Mouse (Mus musculus) small intestine, adult 2 months (tissue): Measurements from ENCODE around the gene Eif5b.
A peak's percentile ranks its signal among the peaks of the same experiment; 100 is the strongest.

ENCODE experiments used
- CTCF ChIP-seq: fragments of 200-500 bp; IDR thresholded peaks from 2 replicates; pipeline ENCODE4 v1.5.1; 2012; ENCODE audit warnings: low read depth, mild to moderate bottlenecking, control low read depth, inconsistent platforms, low read length, moderate library complexity, mixed read lengths; ENCODE audit not compliant: insufficient replicate concordance, insufficient read length; ENCODE audit errors: extremely low read depth
- POLR2A ChIP-seq: fragments of 200-500 bp; IDR thresholded peaks from 2 replicates; pipeline ENCODE4 v1.6.1; 2012; ENCODE audit warnings: low read depth, mild to moderate bottlenecking, control low read depth, inconsistent platforms, low read length, moderate library complexity

DNA sequence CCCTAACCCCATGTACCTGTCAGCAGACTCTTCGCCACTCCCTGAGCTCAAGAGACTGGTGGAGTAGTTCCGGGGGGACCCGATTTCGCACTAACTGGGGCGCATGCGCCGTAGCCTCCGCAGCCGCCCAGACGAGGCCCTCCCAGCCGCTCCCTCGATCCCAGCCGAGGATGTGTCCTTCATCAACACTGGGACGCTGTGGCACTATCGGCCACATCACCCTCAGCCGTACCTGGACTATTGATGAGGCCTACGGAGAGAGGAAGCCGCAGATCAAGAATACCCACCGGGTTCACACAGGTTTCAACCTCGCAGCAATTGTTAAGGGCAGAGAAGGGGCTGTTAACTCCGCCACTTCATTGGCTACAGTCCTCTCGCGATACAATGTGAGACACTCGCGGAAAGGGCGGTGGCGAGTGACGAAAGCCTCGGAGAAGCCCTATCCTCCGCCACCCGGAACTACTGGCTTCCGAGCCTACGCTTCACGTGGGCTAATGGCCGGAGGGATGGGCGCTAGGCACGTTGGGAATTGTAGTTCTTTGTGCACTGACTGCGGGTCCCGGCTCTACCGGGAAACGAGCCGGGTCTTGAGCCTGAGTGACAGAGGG, 829 bp upstream of the Eif5b start:
- TF ChIP-seq CTCF (no peak), POLR2A (peak; percentile 52)
